Mouse (Mus musculus): Measurements from ENCODE around the gene Vwa3b. TPM values are rescaled to one million over a fixed set of nuclear protein-coding genes. Genes with fewer than 3 reads are reported as not detected.

The Vwa3b gene
- total RNA-seq, 2 experiments from 2014 or later, result 1.7 to 2.1 TPM

- DNase-seq (ENCODE audit: low spot score in 2 of 2), result peak in 1 of 2 experiments; percentile 22
- intact Hi-C loops (cut with DNase I), result no loop called here
Observed at GRCm38 (mm10) chr1:37207743-37208142, 181.3 kb downstream of the Vwa3b start.

GRCm38 (mm10) chr1:37212375-37212774 is 186.0 kb downstream of the Vwa3b start:
- DNase-seq (ENCODE audit: low spot score in 2 of 2), result no peak
- intact Hi-C loops (cut with DNase I), result no loop called here

- DNase-seq (ENCODE audit: low spot score in 2 of 2), result no peak
- intact Hi-C loops (cut with DNase I), result no loop called here
Observed at GRCm38 (mm10) chr1:37214144-37214543, 187.7 kb downstream of the Vwa3b start, which contains the start of gene Cnga3. Cnga3 (plus strand) TSS chr1:37214434.

- intact Hi-C loops (cut with DNase I), result no loop called here
- no peak for DNase-seq (ENCODE audit: low spot score in 2 of 2)
Observed at GRCm38 (mm10) chr1:37218386-37218785, 192.0 kb downstream of the Vwa3b start.

GRCm38 (mm10) chr1:37219593-37219992 is 193.2 kb downstream of the Vwa3b start:
- DNase-seq (ENCODE audit: low spot score in 2 of 2), result no peak
- intact Hi-C loops (cut with DNase I), result no loop called here

- intact Hi-C loops (cut with DNase I), result no loop called here
- DNase-seq (ENCODE audit: low spot score in 2 of 2), result peak; percentile 90 to 97
Observed at GRCm38 (mm10) chr1:37220134-37220907, 193.9 kb downstream of the Vwa3b start.

- no peak for DNase-seq (ENCODE audit: low spot score in 2 of 2)
- intact Hi-C loops (cut with DNase I), result no loop called here
Observed at GRCm38 (mm10) chr1:37222002-37222401, 195.6 kb downstream of the Vwa3b start.

GRCm38 (mm10) chr1:37230404-37230803 is 204.0 kb downstream of the Vwa3b start:
- no peak for DNase-seq (ENCODE audit: low spot score in 2 of 2)
- intact Hi-C loops (cut with DNase I), result no loop called here

- DNase-seq (ENCODE audit: low spot score in 2 of 2), result peak; percentile 37 to 73
- intact Hi-C loops (cut with DNase I), result no loop called here
Observed at GRCm38 (mm10) chr1:37231295-37231701, 204.9 kb downstream of the Vwa3b start.

Other genes with a start within 250 kb of the Vwa3b start
- gene Tmem131, start 82.9 kb upstream of the Vwa3b start, total RNA-seq (2021), result 10 to 100 TPM; 53.4 to 55.8 TPM
- gene Cnga3, start 187.8 kb downstream of the Vwa3b start, total RNA-seq (2021), result not detected

Measured in left cerebral cortex, postnatal 25 days (tissue).